Mouse (Mus musculus): ENCODE measurements around the gene F830045P16Rik. TPM values are rescaled to one million over a fixed set of nuclear protein-coding genes. Genes with fewer than 3 reads are reported as not detected.
"Not testable (repeated sequence)": the region's sequence is repeated elsewhere in the genome, so short reads cannot be mapped to it uniquely, and the experiment has no call there.

F830045P16Rik gene
- polyA plus RNA-seq, 1 experiment from 2014 or later = not detected

DNA sequence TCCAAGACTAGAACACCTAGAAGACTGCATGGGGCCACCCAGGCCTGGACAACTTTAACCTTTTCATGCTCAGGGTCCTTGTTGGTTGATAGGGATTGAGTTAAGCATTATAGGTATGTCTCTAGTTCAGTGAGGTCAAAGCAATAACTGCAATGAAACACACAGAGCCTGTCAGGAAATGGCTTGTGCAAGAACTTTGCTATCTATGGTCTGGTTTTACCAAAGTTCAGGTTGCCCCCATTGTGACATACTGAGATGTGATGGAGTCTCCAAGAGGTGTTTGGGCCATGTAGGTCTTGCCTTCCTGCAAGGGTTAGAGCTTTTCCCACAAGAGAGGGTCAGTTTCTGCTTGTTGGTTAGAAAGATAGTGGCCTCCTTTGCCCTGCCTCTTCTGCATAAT is 10.8 kb downstream of the F830045P16Rik start:
- no peaks in the 10 kb centered on the region for H3K36me3 ChIP-seq (ENCODE audit: control insufficient read depth, insufficient read depth)
- H3K4me2 ChIP-seq (ENCODE audit: low read depth, low read length) = no peak overlapping the region
- ATAC-seq (replicated peaks; ENCODE audit: extremely low read depth, insufficient read depth, low FRiP score) = no peak
- no peak overlapping the region for H3K27ac ChIP-seq (ENCODE audit: low read length)
- no peaks in the 10 kb centered on the region for H3K27me3 ChIP-seq (ENCODE audit: control insufficient read depth, insufficient read depth, low read length)
- peaks cover 8% of the 10 kb centered on the region for H3K4me1 ChIP-seq (ENCODE audit: control insufficient read depth, insufficient read depth, low read length)
- H3K9ac ChIP-seq (ENCODE audit: low read length) = no peak overlapping the region
- H3K9me3 ChIP-seq (replicated peaks; ENCODE audit: control insufficient read depth, low read length) = no peaks in the 10 kb centered on the region
- H3K4me3 ChIP-seq (ENCODE audit: low read length) = no peak overlapping the region

- H3K4me3 ChIP-seq (ENCODE audit: low read length) = no peak overlapping the region
- H3K27ac ChIP-seq (ENCODE audit: low read length) = no peak overlapping the region
- no peaks in the 10 kb centered on the region for H3K27me3 ChIP-seq (ENCODE audit: control insufficient read depth, insufficient read depth, low read length)
- H3K4me2 ChIP-seq (ENCODE audit: low read depth, low read length) = no peak overlapping the region
- no peaks in the 10 kb centered on the region for H3K36me3 ChIP-seq (ENCODE audit: control insufficient read depth, insufficient read depth)
- H3K9me3 ChIP-seq (replicated peaks; ENCODE audit: control insufficient read depth, low read length) = no peaks in the 10 kb centered on the region
- peaks cover 17% of the 10 kb centered on the region for H3K4me1 ChIP-seq (ENCODE audit: control insufficient read depth, insufficient read depth, low read length)
- WGBS = 71% methylated on average over 3 of the region's 3 CpGs
- ATAC-seq (replicated peaks; ENCODE audit: extremely low read depth, insufficient read depth, low FRiP score) = no peak
- H3K9ac ChIP-seq (ENCODE audit: low read length) = no peak overlapping the region
Observed at GRCm38 (mm10) chr2:129518526-129518925, 17.9 kb downstream of the F830045P16Rik start.

DNA sequence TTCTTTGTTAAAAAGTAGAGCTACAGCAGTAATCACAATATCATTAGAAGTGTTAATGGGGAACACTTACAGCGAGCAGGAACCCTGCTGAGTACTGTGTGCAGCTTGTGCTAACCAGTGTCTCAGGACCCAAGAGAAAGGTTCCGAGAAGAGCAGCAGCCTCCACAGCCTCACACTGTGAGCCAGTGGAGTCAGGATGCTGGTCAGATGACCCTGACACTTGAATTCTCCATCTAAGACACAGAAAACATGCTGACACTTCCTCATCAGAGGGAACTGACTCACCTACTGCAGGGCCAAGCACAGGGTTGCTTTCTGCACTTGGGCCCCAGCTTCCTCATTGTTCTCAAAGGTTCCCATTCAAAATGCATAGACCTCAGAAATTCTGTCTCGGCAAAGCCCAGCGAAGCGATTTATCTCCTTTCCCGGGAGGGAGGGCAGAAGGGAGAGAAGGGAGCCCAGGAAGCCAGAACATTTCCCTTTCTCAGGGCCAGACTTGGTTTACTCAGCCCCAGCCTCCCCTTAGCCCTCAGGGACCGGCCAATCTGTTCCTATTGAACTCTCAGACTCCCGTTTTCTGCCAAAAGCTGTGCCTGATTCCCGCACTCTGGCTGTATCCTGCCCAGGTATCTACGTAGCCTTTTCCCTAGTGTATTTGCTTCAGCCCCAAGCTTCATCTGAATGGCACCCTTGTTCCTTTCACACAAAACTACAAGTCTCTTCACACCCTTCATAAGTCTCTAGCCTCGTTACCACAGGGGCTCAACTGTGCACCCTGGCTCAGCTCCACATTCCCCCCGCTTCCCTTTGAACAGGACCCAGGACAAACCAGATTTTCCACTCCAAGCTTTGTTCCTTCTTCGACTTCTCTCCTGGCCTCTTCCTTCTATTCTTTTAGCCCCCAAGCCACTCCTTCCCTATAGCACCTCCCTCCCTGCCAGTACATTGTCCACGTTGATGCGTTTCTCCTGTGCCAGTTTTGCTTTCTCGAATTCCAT is 21.2 kb downstream of the F830045P16Rik start:
- peak; percentile 52; the same call in 1 of the 2 replicates for ATAC-seq (replicated peaks; ENCODE audit: extremely low read depth, insufficient read depth, low FRiP score)
- Histone ChIP-seq H3K4me1 (ENCODE audit: control insufficient read depth, insufficient read depth, low read length) (peaks cover 26% of the 10 kb centered on the region), H3K36me3 (ENCODE audit: control insufficient read depth, insufficient read depth) (no peaks in the 10 kb centered on the region), H3K4me2 (ENCODE audit: low read depth, low read length) (no peak overlapping the region), H3K27ac (ENCODE audit: low read length) (no peak overlapping the region), H3K27me3 (ENCODE audit: control insufficient read depth, insufficient read depth, low read length) (no peaks in the 10 kb centered on the region), H3K9me3 (replicated peaks; ENCODE audit: control insufficient read depth, low read length) (no peaks in the 10 kb centered on the region), H3K9ac (ENCODE audit: low read length) (no peak overlapping the region), H3K4me3 (ENCODE audit: low read length) (no peak overlapping the region)
- WGBS = 57% methylated on average over 16 of the region's 16 CpGs

GRCm38 (mm10) chr2:129514401-129514667 is 22.1 kb downstream of the F830045P16Rik start:
- H3K4me1 ChIP-seq (ENCODE audit: control insufficient read depth, insufficient read depth, low read length) = peaks cover 26% of the 10 kb centered on the region
- no peaks in the 10 kb centered on the region for H3K36me3 ChIP-seq (ENCODE audit: control insufficient read depth, insufficient read depth)
- H3K27ac ChIP-seq (ENCODE audit: low read length) = peak overlapping the region; percentile 24; the same call in 1 of the 2 replicates
- no peak overlapping the region for H3K9ac ChIP-seq (ENCODE audit: low read length)
- no peaks in the 10 kb centered on the region for H3K27me3 ChIP-seq (ENCODE audit: control insufficient read depth, insufficient read depth, low read length)
- no peaks in the 10 kb centered on the region for H3K9me3 ChIP-seq (replicated peaks; ENCODE audit: control insufficient read depth, low read length)
- H3K4me2 ChIP-seq (ENCODE audit: low read depth, low read length) = no peak overlapping the region
- no peak for ATAC-seq (replicated peaks; ENCODE audit: extremely low read depth, insufficient read depth, low FRiP score)
- no peak overlapping the region for H3K4me3 ChIP-seq (ENCODE audit: low read length)

- H3K27ac ChIP-seq (ENCODE audit: low read length) = no peak overlapping the region
- ATAC-seq (replicated peaks; ENCODE audit: extremely low read depth, insufficient read depth, low FRiP score) = no peak; the same call in 1 of the 2 replicates
- H3K9me3 ChIP-seq (replicated peaks; ENCODE audit: control insufficient read depth, low read length) = no peaks in the 10 kb centered on the region
- H3K4me1 ChIP-seq (ENCODE audit: control insufficient read depth, insufficient read depth, low read length) = peaks cover 26% of the 10 kb centered on the region
- H3K4me2 ChIP-seq (ENCODE audit: low read depth, low read length) = no peak overlapping the region
- H3K36me3 ChIP-seq (ENCODE audit: control insufficient read depth, insufficient read depth) = no peaks in the 10 kb centered on the region
- H3K27me3 ChIP-seq (ENCODE audit: control insufficient read depth, insufficient read depth, low read length) = no peaks in the 10 kb centered on the region
- WGBS = 62% methylated on average over 6 of the region's 6 CpGs
- no peak overlapping the region for H3K4me3 ChIP-seq (ENCODE audit: low read length)
- H3K9ac ChIP-seq (ENCODE audit: low read length) = no peak overlapping the region
Observed at GRCm38 (mm10) chr2:129513546-129514400, 22.6 kb downstream of the F830045P16Rik start.

DNA sequence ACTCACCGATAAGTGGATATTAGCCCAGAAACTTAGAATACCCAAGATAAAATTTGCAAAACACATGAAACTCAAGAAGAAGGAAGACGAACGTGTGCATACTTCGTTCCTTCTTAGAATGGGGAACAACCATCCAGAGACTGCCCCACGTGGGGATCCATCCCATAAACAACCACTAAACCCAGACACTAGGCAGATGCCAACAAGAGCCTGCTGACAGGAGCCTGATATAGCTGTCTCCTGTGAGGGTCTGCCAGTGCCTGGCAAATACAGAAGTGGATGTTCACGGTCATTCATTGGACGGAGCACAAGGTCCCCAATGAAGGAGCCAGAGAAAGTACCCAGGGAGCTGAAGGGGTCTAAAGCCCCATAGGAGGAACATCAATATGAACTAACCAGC is 24.3 kb downstream of the F830045P16Rik start:
- peaks cover 26% of the 10 kb centered on the region for H3K4me1 ChIP-seq (ENCODE audit: control insufficient read depth, insufficient read depth, low read length)
- not testable (repeated sequence) for ATAC-seq (replicated peaks; ENCODE audit: extremely low read depth, insufficient read depth, low FRiP score); H3K27ac ChIP-seq (ENCODE audit: low read length); H3K9ac ChIP-seq (ENCODE audit: low read length); H3K4me2 ChIP-seq (ENCODE audit: low read depth, low read length); H3K4me3 ChIP-seq (ENCODE audit: low read length); H3K9me3 ChIP-seq (replicated peaks; ENCODE audit: control insufficient read depth, low read length); H3K27me3 ChIP-seq (ENCODE audit: control insufficient read depth, insufficient read depth, low read length); H3K36me3 ChIP-seq (ENCODE audit: control insufficient read depth, insufficient read depth)
- WGBS = 40% methylated on average over 7 of the region's 7 CpGs

GRCm38 (mm10) chr2:129502641-129503040 is 33.8 kb downstream of the F830045P16Rik start:
- H3K4me2 ChIP-seq (ENCODE audit: low read depth, low read length) = no peak overlapping the region
- no peak overlapping the region for H3K9ac ChIP-seq (ENCODE audit: low read length)
- no peaks in the 10 kb centered on the region for H3K27me3 ChIP-seq (ENCODE audit: control insufficient read depth, insufficient read depth, low read length)
- H3K9me3 ChIP-seq (replicated peaks; ENCODE audit: control insufficient read depth, low read length) = no peaks in the 10 kb centered on the region
- no peak overlapping the region for H3K4me3 ChIP-seq (ENCODE audit: low read length)
- WGBS = 17% methylated on average over 6 of the region's 6 CpGs
- ATAC-seq (replicated peaks; ENCODE audit: extremely low read depth, insufficient read depth, low FRiP score) = no peak
- no peaks in the 10 kb centered on the region for H3K36me3 ChIP-seq (ENCODE audit: control insufficient read depth, insufficient read depth)
- H3K27ac ChIP-seq (ENCODE audit: low read length) = no peak overlapping the region
- no peaks in the 10 kb centered on the region for H3K4me1 ChIP-seq (ENCODE audit: control insufficient read depth, insufficient read depth, low read length)

- ATAC-seq (replicated peaks; ENCODE audit: extremely low read depth, insufficient read depth, low FRiP score) = no peak
Observed at GRCm38 (mm10) chr2:129489496-129490285, 46.7 kb downstream of the F830045P16Rik start.

More at GRCm38 (mm10) chr2:129489496-129490285, 46.7 kb downstream of the F830045P16Rik start:
- Histone ChIP-seq H3K4me2 (ENCODE audit: low read depth, low read length) (no peak overlapping the region), H3K4me3 (ENCODE audit: low read length) (no peak overlapping the region), H3K9ac (ENCODE audit: low read length) (no peak overlapping the region), H3K4me1 (ENCODE audit: control insufficient read depth, insufficient read depth, low read length) (no peaks in the 10 kb centered on the region), H3K36me3 (ENCODE audit: control insufficient read depth, insufficient read depth) (no peaks in the 10 kb centered on the region), H3K9me3 (replicated peaks; ENCODE audit: control insufficient read depth, low read length) (no peaks in the 10 kb centered on the region), H3K27ac (ENCODE audit: low read length) (no peak overlapping the region), H3K27me3 (ENCODE audit: control insufficient read depth, insufficient read depth, low read length) (no peaks in the 10 kb centered on the region)
- 68% methylated on average over 3 of the region's 3 CpGs for WGBS

Measured in heart, embryonic 16.5 days (tissue).